Mouse (Mus musculus): Measurements from ENCODE around the gene Pcbp4. TPM values are rescaled to one million over a fixed set of nuclear protein-coding genes. Genes with fewer than 3 reads are reported as not detected.
A peak's percentile ranks its signal among the peaks of the same experiment; 100 is the strongest.

Gene Pcbp4
- polyA plus RNA-seq, 1 experiment from 2014 or later, result 6.0 TPM

- Histone ChIP-seq H3K9me3 (replicated peaks; ENCODE audit: control insufficient read depth, low read length) (no peaks in the 10 kb centered on the region), H3K4me3 (ENCODE audit: low read depth, low read length) (no peak overlapping the region), H3K27ac (ENCODE audit: low read length) (peak overlapping the region; percentile 35; the same call in 1 of the 2 replicates), H3K9ac (ENCODE audit: low read depth, low read length) (no peak overlapping the region), H3K4me1 (ENCODE audit: control insufficient read depth, low read depth, low read length) (peaks cover 45% of the 10 kb centered on the region), H3K27me3 (ENCODE audit: control insufficient read depth, insufficient read depth, low read depth, low read length) (peaks cover 31% of the 10 kb centered on the region), H3K4me2 (ENCODE audit: low read depth, low read length) (peak overlapping the region; percentile 57; the same call in 1 of the 2 replicates), H3K36me3 (ENCODE audit: control insufficient read depth, insufficient read depth) (no peaks in the 10 kb centered on the region)
- WGBS (ENCODE audit: insufficient replicate concordance), result 41% methylated on average over 9 of the region's 9 CpGs
- no peak for ATAC-seq (ENCODE audit: low read depth)
Observed at GRCm38 (mm10) chr9:106450661-106451060, 2.4 kb upstream of the Pcbp4 start.

- H3K4me2 ChIP-seq (ENCODE audit: low read depth, low read length), result 0 out of 2 replicates have a peak overlapping the region, but pooled peaks have one; percentile 6
- no peak overlapping the region for H3K4me3 ChIP-seq (ENCODE audit: low read depth, low read length)
- peaks cover 40% of the 10 kb centered on the region for H3K4me1 ChIP-seq (ENCODE audit: control insufficient read depth, low read depth, low read length)
- H3K27ac ChIP-seq (ENCODE audit: low read length), result no peak overlapping the region
- no peak for ATAC-seq (ENCODE audit: low read depth)
- WGBS (ENCODE audit: insufficient replicate concordance), result 69% methylated on average over 11 of the region's 11 CpGs
- no peaks in the 10 kb centered on the region for H3K36me3 ChIP-seq (ENCODE audit: control insufficient read depth, insufficient read depth)
- H3K9ac ChIP-seq (ENCODE audit: low read depth, low read length), result no peak overlapping the region
- H3K27me3 ChIP-seq (ENCODE audit: control insufficient read depth, insufficient read depth, low read depth, low read length), result peaks cover 31% of the 10 kb centered on the region
- no peaks in the 10 kb centered on the region for H3K9me3 ChIP-seq (replicated peaks; ENCODE audit: control insufficient read depth, low read length)
Observed at GRCm38 (mm10) chr9:106451298-106451697, 1.8 kb upstream of the Pcbp4 start.

GRCm38 (mm10) chr9:106451899-106452298, 1.2 kb upstream of the Pcbp4 start:
- no peaks in the 10 kb centered on the region for H3K9me3 ChIP-seq (replicated peaks; ENCODE audit: control insufficient read depth, low read length)
- H3K4me1 ChIP-seq (ENCODE audit: control insufficient read depth, low read depth, low read length), result peaks cover 34% of the 10 kb centered on the region
- peaks cover 31% of the 10 kb centered on the region for H3K27me3 ChIP-seq (ENCODE audit: control insufficient read depth, insufficient read depth, low read depth, low read length)
- WGBS (ENCODE audit: insufficient replicate concordance), result 34% methylated on average over 2 of the region's 2 CpGs
- H3K36me3 ChIP-seq (ENCODE audit: control insufficient read depth, insufficient read depth), result no peaks in the 10 kb centered on the region
- no peak overlapping the region for H3K4me3 ChIP-seq (ENCODE audit: low read depth, low read length)
- no peak overlapping the region for H3K27ac ChIP-seq (ENCODE audit: low read length)
- ATAC-seq (ENCODE audit: low read depth), result no peak
- no peak overlapping the region for H3K4me2 ChIP-seq (ENCODE audit: low read depth, low read length)
- no peak overlapping the region for H3K9ac ChIP-seq (ENCODE audit: low read depth, low read length)

GRCm38 (mm10) chr9:106452351-106452750, 740 bp upstream of the Pcbp4 start:
- H3K9ac ChIP-seq (ENCODE audit: low read depth, low read length), result no peak overlapping the region
- H3K4me2 ChIP-seq (ENCODE audit: low read depth, low read length), result no peak overlapping the region
- H3K9me3 ChIP-seq (replicated peaks; ENCODE audit: control insufficient read depth, low read length), result no peaks in the 10 kb centered on the region
- H3K27me3 ChIP-seq (ENCODE audit: control insufficient read depth, insufficient read depth, low read depth, low read length), result peaks cover 31% of the 10 kb centered on the region
- 50% methylated on average over 6 of the region's 6 CpGs for WGBS (ENCODE audit: insufficient replicate concordance)
- H3K27ac ChIP-seq (ENCODE audit: low read length), result no peak overlapping the region
- no peaks in the 10 kb centered on the region for H3K36me3 ChIP-seq (ENCODE audit: control insufficient read depth, insufficient read depth)
- H3K4me3 ChIP-seq (ENCODE audit: low read depth, low read length), result no peak overlapping the region
- ATAC-seq (ENCODE audit: low read depth), result no peak
- peaks cover 31% of the 10 kb centered on the region for H3K4me1 ChIP-seq (ENCODE audit: control insufficient read depth, low read depth, low read length)

- Histone ChIP-seq H3K4me3 (ENCODE audit: low read depth, low read length) (peak overlapping the region; percentile 65; the same call in 1 of the 2 replicates), H3K4me1 (ENCODE audit: control insufficient read depth, low read depth, low read length) (peaks cover 28% of the 10 kb centered on the region), H3K27me3 (ENCODE audit: control insufficient read depth, insufficient read depth, low read depth, low read length) (peaks cover 31% of the 10 kb centered on the region), H3K36me3 (ENCODE audit: control insufficient read depth, insufficient read depth) (no peaks in the 10 kb centered on the region), H3K4me2 (ENCODE audit: low read depth, low read length) (peak overlapping the region; percentile 76), H3K9ac (ENCODE audit: low read depth, low read length) (no peak overlapping the region), H3K27ac (ENCODE audit: low read length) (no peak overlapping the region; the same call in 1 of the 2 replicates), H3K9me3 (replicated peaks; ENCODE audit: control insufficient read depth, low read length) (no peaks in the 10 kb centered on the region)
- peak; percentile 14; the same call in 1 of the 2 replicates for ATAC-seq (ENCODE audit: low read depth)
- 28% methylated on average over 7 of the region's 7 CpGs for WGBS (ENCODE audit: insufficient replicate concordance)
Observed at GRCm38 (mm10) chr9:106452821-106453220, 270 bp upstream of the Pcbp4 start.

GRCm38 (mm10) chr9:106454071-106454761, 1.1 kb downstream of the Pcbp4 start:
- Histone ChIP-seq H3K4me3 (ENCODE audit: low read depth, low read length) (peak overlapping the region; percentile 65), H3K9ac (ENCODE audit: low read depth, low read length) (peak overlapping the region; percentile 47), H3K4me2 (ENCODE audit: low read depth, low read length) (peak overlapping the region; percentile 76), H3K27me3 (ENCODE audit: control insufficient read depth, insufficient read depth, low read depth, low read length) (peaks cover 31% of the 10 kb centered on the region), H3K36me3 (ENCODE audit: control insufficient read depth, insufficient read depth) (no peaks in the 10 kb centered on the region), H3K9me3 (replicated peaks; ENCODE audit: control insufficient read depth, low read length) (no peaks in the 10 kb centered on the region), H3K27ac (ENCODE audit: low read length) (no peak overlapping the region; the same call in 1 of the 2 replicates), H3K4me1 (ENCODE audit: control insufficient read depth, low read depth, low read length) (peaks cover 19% of the 10 kb centered on the region)
- WGBS (ENCODE audit: insufficient replicate concordance), result 8% methylated on average over 19 of the region's 20 CpGs
- peak; percentile 3; the same call in 1 of the 2 replicates for ATAC-seq (ENCODE audit: low read depth)

- H3K36me3 ChIP-seq (ENCODE audit: control insufficient read depth, insufficient read depth), result no peaks in the 10 kb centered on the region
- peak overlapping the region; percentile 38; the same call in 1 of the 2 replicates for H3K4me2 ChIP-seq (ENCODE audit: low read depth, low read length)
- no peak for ATAC-seq (ENCODE audit: low read depth)
- no peaks in the 10 kb centered on the region for H3K9me3 ChIP-seq (replicated peaks; ENCODE audit: control insufficient read depth, low read length)
- H3K9ac ChIP-seq (ENCODE audit: low read depth, low read length), result no peak overlapping the region; the same call in 1 of the 2 replicates
- H3K4me1 ChIP-seq (ENCODE audit: control insufficient read depth, low read depth, low read length), result peaks cover 19% of the 10 kb centered on the region
- peak overlapping the region; percentile 13; the same call in 1 of the 2 replicates for H3K4me3 ChIP-seq (ENCODE audit: low read depth, low read length)
- no peak overlapping the region for H3K27ac ChIP-seq (ENCODE audit: low read length)
- WGBS (ENCODE audit: insufficient replicate concordance), result 25% methylated on average over 17 of the region's 17 CpGs
- peaks cover 31% of the 10 kb centered on the region for H3K27me3 ChIP-seq (ENCODE audit: control insufficient read depth, insufficient read depth, low read depth, low read length)
Observed at GRCm38 (mm10) chr9:106454888-106455681, 2.0 kb downstream of the Pcbp4 start.

- Histone ChIP-seq H3K4me3 (ENCODE audit: low read depth, low read length) (no peak overlapping the region), H3K9me3 (replicated peaks; ENCODE audit: control insufficient read depth, low read length) (no peaks in the 10 kb centered on the region), H3K4me2 (ENCODE audit: low read depth, low read length) (no peak overlapping the region), H3K9ac (ENCODE audit: low read depth, low read length) (no peak overlapping the region), H3K27ac (ENCODE audit: low read length) (no peak overlapping the region), H3K27me3 (ENCODE audit: control insufficient read depth, insufficient read depth, low read depth, low read length) (peaks cover 31% of the 10 kb centered on the region), H3K4me1 (ENCODE audit: control insufficient read depth, low read depth, low read length) (peaks cover 14% of the 10 kb centered on the region), H3K36me3 (ENCODE audit: control insufficient read depth, insufficient read depth) (no peaks in the 10 kb centered on the region)
- 65% methylated on average over 15 of the region's 15 CpGs for WGBS (ENCODE audit: insufficient replicate concordance)
- ATAC-seq (ENCODE audit: low read depth), result no peak
Observed at GRCm38 (mm10) chr9:106456325-106457162, 3.5 kb downstream of the Pcbp4 start.
